Mouse (Mus musculus): Measurements from ENCODE around the gene P2rx2.
A peak's percentile ranks its signal among the peaks of the same experiment; 100 is the strongest.

Gene P2rx2

GRCm38 (mm10) chr5:110342648-110343284 lies at the start of gene P2rx2:
Gene P2rx2 (minus strand): TSS chr5:110343212.
- DNase-seq (ENCODE audit: low spot score in 2 of 2), result no peak

- no peak for DNase-seq (ENCODE audit: low spot score in 2 of 2)
These were observed 49.7 kb upstream of the P2rx2 start for GRCm38 (mm10) chr5:110392727-110393126.

- DNase-seq (ENCODE audit: low spot score in 2 of 2), result no peak
These were observed 47.6 kb upstream of the P2rx2 start for GRCm38 (mm10) chr5:110390631-110391030.

GRCm38 (mm10) chr5:110387332-110387731 lies 44.3 kb upstream of the P2rx2 start:
- DNase-seq (ENCODE audit: low spot score in 2 of 2), result no peak

GRCm38 (mm10) chr5:110386371-110387330 lies 43.6 kb upstream of the P2rx2 start:
- DNase-seq (ENCODE audit: low spot score in 2 of 2), result no peak

- DNase-seq (ENCODE audit: low spot score in 2 of 2), result no peak
These were observed 42.3 kb upstream of the P2rx2 start for GRCm38 (mm10) chr5:110385263-110385662.

- DNase-seq (ENCODE audit: low spot score in 2 of 2), result no peak
These were observed 41.5 kb upstream of the P2rx2 start for GRCm38 (mm10) chr5:110384491-110384890.

GRCm38 (mm10) chr5:110379823-110380222 lies 36.8 kb upstream of the P2rx2 start:
- no peak for DNase-seq (ENCODE audit: low spot score in 2 of 2)

GRCm38 (mm10) chr5:110379086-110379485 lies 36.1 kb upstream of the P2rx2 start:
- no peak for DNase-seq (ENCODE audit: low spot score in 2 of 2)

GRCm38 (mm10) chr5:110378181-110378583 lies 35.2 kb upstream of the P2rx2 start:
- no peak for DNase-seq (ENCODE audit: low spot score in 2 of 2)

GRCm38 (mm10) chr5:110376802-110377433 lies 33.9 kb upstream of the P2rx2 start:
- peak; percentile 12 to 44 for DNase-seq (ENCODE audit: low spot score in 2 of 2)

- DNase-seq (ENCODE audit: low spot score in 2 of 2), result no peak
These were observed 21.0 kb upstream of the P2rx2 start for GRCm38 (mm10) chr5:110363822-110364545.

GRCm38 (mm10) chr5:110363179-110363821 lies 20.3 kb upstream of the P2rx2 start:
- peak in 1 of 2 experiments; percentile 41 for DNase-seq (ENCODE audit: low spot score in 2 of 2)

GRCm38 (mm10) chr5:110362813-110363178 lies 19.8 kb upstream of the P2rx2 start:
- DNase-seq (ENCODE audit: low spot score in 2 of 2), result no peak

- no peak for DNase-seq (ENCODE audit: low spot score in 2 of 2)
These were observed 18.5 kb upstream of the P2rx2 start for GRCm38 (mm10) chr5:110361465-110361864.

- DNase-seq (ENCODE audit: low spot score in 2 of 2), result peak; percentile 59 to 77
These were observed 14.6 kb upstream of the P2rx2 start for GRCm38 (mm10) chr5:110357531-110358179.

- no peak for DNase-seq (ENCODE audit: low spot score in 2 of 2)
These were observed 11.7 kb upstream of the P2rx2 start for GRCm38 (mm10) chr5:110354716-110355115.

- no peak for DNase-seq (ENCODE audit: low spot score in 2 of 2)
These were observed 4.0 kb upstream of the P2rx2 start for GRCm38 (mm10) chr5:110347006-110347405.

- DNase-seq (ENCODE audit: low spot score in 2 of 2), result no peak
These were observed 2.5 kb upstream of the P2rx2 start for GRCm38 (mm10) chr5:110345553-110345952.

GRCm38 (mm10) chr5:110344524-110344923 lies 1.5 kb upstream of the P2rx2 start, which contains the start of gene Lrcol1:
Gene Lrcol1 (plus strand): TSS chr5:110344730.
- DNase-seq (ENCODE audit: low spot score in 2 of 2), result no peak

GRCm38 (mm10) chr5:110338792-110339191 lies 4.2 kb downstream of the P2rx2 start:
- DNase-seq (ENCODE audit: low spot score in 2 of 2), result no peak
